Mouse (Mus musculus): ENCODE results near the gene B3galt4.

B3galt4 gene

GRCm38 (mm10) chr17:33965846-33966550 lies 14.7 kb upstream of the B3galt4 start:
- no peak for DNase-seq

DNA sequence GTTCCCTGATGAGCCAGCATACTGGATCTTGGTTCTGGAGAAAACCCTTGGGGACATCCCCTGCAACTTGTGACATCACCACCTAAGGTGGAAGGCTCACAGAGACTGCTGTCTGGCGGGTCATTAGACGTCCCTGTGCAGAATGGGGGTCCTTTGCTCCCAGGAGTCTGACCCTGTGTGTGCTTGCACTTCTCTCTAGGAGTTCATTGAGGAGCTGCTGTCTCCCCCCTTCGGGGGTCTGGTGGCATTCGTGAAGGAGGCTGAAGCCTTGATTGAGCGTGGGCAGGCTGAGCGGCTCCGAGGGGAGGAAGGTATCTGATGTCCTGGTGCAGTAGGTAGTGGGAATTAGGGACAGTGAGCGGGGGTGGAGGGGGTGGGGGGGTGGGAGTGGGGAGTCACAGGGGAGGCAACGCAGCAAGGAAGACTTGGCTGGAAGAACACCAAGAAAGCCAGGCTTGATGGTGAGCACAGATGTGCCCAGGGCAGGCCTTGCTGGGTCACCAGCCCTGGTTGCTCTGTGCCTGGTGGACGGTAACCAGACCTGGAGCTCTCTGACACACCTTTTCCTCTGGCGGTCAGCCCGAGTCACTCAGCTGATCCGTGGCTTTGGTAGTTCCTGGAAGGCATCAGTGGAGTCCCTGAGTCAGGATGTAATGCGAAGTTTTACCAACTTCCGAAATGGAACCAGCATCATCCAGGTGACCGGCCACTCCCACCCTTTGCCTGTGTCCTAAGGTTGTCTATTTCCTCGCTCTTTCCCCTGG lies 14.0 kb upstream of the B3galt4 start:
- no peak for DNase-seq

DNA sequence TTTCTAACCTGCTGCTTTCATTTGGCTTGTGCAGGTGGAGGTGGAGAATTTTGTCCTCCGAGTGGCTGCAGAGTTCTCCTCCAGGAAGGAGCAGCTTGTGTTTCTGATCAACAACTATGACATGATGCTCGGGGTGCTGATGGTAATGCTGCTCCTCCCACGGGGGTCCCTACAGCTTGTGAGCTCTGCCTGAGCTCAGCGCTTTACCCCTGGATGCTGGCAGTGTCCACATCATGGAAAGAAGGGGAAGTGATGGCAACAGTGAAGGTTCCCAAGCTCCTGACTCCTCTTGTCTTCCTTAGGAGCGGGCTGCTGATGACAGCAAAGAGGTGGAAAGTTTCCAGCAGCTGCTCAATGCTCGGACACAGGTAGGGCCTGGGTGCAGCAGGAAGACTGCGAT lies 11.6 kb upstream of the B3galt4 start:
- no peak for DNase-seq

DNA sequence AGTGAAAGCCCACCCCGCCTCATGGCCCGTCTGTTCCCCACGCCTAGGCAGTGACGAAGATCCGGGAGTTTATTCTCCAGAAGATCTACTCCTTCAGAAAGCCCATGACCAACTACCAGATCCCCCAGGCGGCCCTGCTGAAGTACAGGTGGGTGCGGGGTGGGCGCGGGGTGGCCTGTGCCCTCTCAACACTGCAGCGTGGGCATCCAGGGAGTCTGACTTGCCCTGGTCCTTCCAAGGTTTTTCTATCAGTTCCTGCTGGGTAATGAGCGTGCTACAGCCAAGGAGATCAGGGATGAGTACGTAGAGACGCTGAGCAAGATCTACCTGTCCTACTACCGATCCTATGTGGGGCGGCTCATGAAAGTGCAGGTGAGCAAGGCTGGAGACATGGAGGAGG lies 8.7 kb upstream of the B3galt4 start:
- DNase-seq = no peak

- no peak for DNase-seq
These were observed 7.8 kb upstream of the B3galt4 start for GRCm38 (mm10) chr17:33959135-33959534.

- DNase-seq = no peak
These were observed 7.2 kb upstream of the B3galt4 start for GRCm38 (mm10) chr17:33958451-33958850.

- DNase-seq = peak; percentile 42
These were observed 6.2 kb upstream of the B3galt4 start for GRCm38 (mm10) chr17:33957493-33957892.

- peak; percentile 65 for DNase-seq
These were observed 5.0 kb upstream of the B3galt4 start for GRCm38 (mm10) chr17:33956336-33956735.

DNA sequence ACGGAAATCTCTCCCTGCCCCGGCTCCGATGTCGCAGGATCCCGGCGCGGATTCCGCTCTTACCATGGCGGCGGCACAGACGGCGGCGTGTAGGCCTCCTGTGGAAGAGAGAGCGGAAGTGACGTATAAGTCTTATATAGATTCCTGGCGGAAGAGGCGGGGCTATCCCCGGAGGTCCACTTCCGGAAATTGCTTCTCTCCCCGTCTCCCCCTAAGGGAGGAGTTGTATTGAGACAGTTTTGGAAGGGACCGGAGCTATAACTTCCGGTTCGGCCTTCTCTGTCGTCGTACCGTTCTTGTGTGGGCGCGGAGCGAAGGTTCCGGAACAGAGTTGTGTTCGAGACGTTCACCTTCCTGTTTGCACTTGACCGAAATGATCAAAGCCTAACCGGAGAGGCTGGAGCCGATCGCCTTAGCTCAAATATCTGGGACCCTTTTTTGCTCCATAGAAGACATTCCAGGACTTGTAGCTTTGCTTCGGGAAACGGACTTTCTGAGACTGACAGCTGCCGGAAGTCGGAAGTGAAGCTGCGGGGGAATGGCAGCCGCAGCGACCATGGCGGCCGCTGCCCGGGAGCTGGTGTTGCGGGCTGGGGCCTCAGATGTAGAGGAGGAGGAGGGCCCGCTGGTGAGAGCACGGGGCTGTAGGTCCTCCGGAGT lies 4.4 kb upstream of the B3galt4 start, which contains the start of the genes Vps52 and Rps18:
Vps52 (plus strand) TSS at position 258 of the 660 bp plus-strand sequence.
Rps18 (minus strand) TSS at position 447 of the 660 bp plus-strand sequence.
- peak; percentile 99 for DNase-seq

DNA sequence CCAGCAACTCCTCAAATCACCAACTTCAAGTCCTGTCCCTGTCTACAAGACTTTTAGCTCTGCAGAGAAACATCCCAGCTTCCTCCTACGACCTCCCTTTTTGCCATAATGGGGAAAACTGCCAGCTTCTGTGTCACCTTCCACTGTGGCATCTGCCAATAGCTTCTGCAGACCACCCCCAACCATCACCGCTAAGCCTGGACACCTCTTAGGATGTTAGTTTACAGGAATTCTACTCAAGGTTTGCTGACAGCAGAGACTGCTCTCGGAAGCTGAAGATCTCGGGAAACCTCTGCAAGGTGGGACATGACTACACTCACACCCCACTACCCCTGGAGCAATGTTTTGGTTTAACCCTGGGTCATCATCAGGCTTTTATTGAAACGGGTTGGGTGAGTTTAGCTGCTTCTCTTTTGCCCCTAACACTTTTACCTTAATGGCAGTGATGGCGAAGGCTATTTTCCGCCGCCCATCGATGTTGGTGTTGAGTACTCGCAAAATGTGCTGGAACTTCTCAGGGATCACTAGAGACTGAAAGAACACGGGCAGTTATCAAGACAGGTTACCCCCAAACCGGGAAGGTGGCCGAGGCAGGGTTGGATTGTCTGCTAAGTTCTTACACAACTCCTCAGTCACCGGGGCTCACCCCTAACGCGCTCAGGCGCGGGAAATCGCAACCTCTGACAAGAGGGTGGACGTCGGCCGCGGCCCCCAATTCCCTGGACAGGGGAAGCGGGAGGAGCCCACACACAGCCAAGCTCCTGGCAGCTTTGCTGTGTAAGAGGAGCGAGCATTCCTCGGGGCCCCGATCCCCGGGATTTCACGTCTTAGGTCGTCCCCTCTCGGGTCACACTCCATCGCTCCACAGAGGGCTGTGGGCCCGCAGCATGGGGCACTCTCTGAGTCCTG lies 3.6 kb upstream of the B3galt4 start:
- peak; percentile 55 for DNase-seq

DNA sequence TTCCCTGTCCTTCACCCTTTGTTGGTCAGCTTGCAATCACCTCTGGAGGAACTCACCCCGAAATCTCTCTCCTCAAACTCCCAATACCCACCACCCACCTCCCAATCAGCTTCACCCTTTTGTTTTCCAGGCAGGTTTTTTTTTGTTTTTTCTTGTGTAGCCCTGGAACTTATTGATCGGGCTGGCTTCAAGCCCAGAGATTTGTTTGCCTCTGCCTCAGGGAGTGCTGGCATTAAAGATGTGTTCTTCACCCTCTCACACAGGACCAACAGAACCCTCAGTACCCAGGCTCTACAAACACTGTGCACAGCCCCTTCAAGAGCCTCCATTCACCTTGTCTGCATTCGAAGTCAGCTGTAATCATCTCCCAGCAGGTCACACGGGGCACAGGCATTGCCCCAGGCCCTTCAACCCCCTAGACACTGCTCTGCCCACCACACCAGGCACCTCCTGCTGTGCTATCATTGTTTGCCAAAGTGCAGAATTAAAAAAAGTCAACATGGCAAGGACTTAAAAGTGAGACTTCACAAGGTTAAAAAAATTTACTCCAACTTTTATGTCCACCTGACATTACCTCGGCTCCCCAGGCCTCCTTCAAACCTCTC lies 2.8 kb upstream of the B3galt4 start:
- DNase-seq = peak; percentile 57

GRCm38 (mm10) chr17:33953310-33953709 lies 2.0 kb upstream of the B3galt4 start:
- DNase-seq = no peak

DNA sequence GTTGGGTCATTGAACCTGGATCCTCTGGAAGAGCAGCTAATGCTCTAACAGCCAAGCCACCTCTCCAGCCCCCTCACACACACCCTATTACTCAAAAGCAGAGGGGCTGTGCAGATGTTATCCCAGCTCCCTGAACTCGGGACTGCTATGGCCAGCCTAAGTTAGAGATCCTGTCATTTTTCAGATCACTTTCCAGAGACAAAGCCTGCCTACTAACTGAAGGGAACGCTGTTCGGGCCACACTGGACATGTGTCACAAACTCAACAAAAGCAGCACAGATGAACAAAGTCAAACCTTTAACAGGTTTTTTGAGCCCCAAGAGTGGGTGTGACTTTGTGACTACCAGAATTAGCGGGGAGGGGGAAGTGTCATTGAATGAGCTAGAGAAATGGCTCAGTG lies 1.6 kb upstream of the B3galt4 start:
- DNase-seq = no peak

DNA sequence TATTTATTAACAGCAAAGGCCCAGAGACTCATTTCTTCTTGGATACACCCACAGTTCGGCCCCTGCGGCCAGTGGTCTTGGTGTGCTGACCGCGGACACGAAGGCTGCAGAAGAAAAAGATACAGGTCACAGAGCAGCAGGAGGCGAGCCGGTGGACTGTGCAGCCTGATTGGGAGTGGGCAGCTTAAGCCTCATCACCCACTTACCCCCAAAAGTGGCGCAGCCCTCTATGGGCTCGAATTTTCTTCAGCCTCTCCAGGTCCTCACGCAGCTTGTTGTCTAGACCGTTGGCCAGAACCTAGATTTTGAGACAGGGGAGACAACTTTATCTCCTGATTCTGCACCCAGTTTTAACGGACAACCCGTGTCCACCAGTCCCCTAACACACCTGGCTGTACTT lies 727 bp upstream of the B3galt4 start:
- DNase-seq = peak; percentile 36

DNA sequence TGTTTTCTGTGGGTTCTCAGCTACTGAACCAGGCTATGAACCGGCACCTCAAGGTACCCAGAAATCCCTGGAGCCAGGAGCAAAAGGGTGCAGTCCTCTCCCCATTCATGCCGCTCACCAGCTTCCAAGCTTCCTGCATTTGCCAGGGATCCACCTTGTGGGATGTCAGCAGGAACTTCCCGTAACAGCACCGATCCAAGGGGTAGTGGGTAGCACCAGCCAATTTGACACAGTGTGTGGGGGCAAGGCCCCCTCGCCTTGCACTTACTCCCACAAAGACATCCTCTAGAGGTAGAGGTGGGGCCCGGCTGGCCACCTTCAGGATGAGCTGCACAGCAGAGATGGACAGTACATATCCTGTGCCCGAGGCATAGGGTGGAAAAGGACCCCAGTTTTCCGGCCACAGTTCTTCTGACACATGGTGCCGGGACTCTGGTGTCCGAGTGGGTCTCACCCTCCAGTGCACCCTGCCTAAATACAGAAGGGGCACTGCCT lies 1.1 kb downstream of the B3galt4 start:
- DNase-seq = no peak

- no peak for DNase-seq
These were observed 2.3 kb downstream of the B3galt4 start for GRCm38 (mm10) chr17:33948905-33949537.

GRCm38 (mm10) chr17:33948090-33948904 lies 3.0 kb downstream of the B3galt4 start:
- peak; percentile 34 for DNase-seq

DNA sequence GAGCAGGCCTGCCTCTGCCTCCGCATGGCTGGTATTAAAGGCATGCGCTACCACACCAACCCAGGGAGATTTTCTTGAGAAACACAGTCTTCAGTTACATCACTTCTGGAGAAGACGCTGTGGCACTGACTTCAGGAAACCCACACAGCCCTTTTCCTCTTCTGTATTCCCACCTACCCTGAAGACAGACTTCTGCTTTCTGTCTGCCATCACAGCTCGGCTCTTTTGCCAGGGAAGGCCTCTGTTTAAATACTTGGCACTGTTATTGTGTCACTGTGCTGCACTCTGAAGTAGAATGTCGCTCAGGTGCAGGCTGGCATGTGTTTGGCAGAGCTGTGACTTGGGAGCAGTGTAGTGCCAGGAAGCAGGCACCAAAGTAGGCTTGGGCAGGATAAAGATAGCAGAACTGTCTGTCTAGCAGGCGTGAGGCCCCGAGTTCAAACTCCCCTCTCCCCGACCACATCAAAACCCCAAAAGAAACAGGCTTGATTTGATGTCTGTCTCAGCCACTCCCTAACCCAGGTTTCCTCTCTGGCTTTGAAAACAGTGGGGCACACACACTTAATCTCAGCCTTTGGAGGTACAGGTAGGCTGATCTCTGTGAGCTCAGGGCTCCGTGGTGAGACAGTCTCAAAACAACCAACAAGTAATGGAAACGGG lies 3.7 kb downstream of the B3galt4 start:
- DNase-seq = no peak

- no peak for DNase-seq
These were observed 7.8 kb downstream of the B3galt4 start for GRCm38 (mm10) chr17:33943454-33943853.

- DNase-seq = no peak
These were observed 9.9 kb downstream of the B3galt4 start for GRCm38 (mm10) chr17:33941381-33941780.

Data from cerebellum, adult 9-10 months (tissue).